Mouse (Mus musculus) intestine, embryonic 14.5 days (tissue): ENCODE measurements around the gene Gm10639. TPM values are rescaled to one million over a fixed set of nuclear protein-coding genes. Genes with fewer than 3 reads are reported as not detected.

Experiments used
- ATAC-seq: fragments of 200-750 bp; cut with Nextera tagmentation; replicated peaks from 2 replicates; pipeline ENCODE4 v1.8.0; 2017; ENCODE audit warnings: low read depth, moderate number of reproducible peaks, moderate TSS enrichment, moderate library complexity; ENCODE audit not compliant: low FRiP score, low TSS enrichment
- DNase-seq: peaks from one replicate; pipeline ENCODE4 v3.0.0-alpha.2; 2018; ENCODE audit warnings: low spot score
- H3K27ac ChIP-seq: fragments of 300-500 bp; sonication (generic); 2 replicates; pipeline ENCODE4 v1.5.1; 2014; ENCODE audit warnings: low read depth, mild to moderate bottlenecking, control low read depth
- H3K27me3 ChIP-seq: fragments of 300-500 bp; sonication (generic); replicated peaks from 2 replicates; pipeline ENCODE4 v1.6.1; 2014; ENCODE audit warnings: low read length, control low read depth; ENCODE audit not compliant: control insufficient read depth, insufficient read depth
- H3K36me3 ChIP-seq: fragments of 300-500 bp; sonication (generic); 2 replicates; pipeline ENCODE4 v1.6.1; 2014; ENCODE audit warnings: low read length, control low read depth; ENCODE audit not compliant: control insufficient read depth, insufficient read depth
- H3K4me1 ChIP-seq: fragments of 300-500 bp; sonication (generic); replicated peaks from 2 replicates; pipeline ENCODE4 v1.6.1; 2014; ENCODE audit warnings: low read length, control low read depth, mixed read lengths; ENCODE audit not compliant: control insufficient read depth, insufficient read depth
- H3K4me2 ChIP-seq: fragments of 300-500 bp; sonication (generic); 2 replicates; pipeline ENCODE4 v1.6.1; 2014; ENCODE audit warnings: low read length
- H3K4me3 ChIP-seq: fragments of 300-500 bp; sonication (generic); 2 replicates; pipeline ENCODE4 v1.5.1; 2014; ENCODE audit warnings: low read depth, low read length, control low read depth, mixed read lengths
- H3K9ac ChIP-seq: fragments of 300-500 bp; sonication (generic); 2 replicates; pipeline ENCODE4 v1.6.1; 2014; ENCODE audit warnings: mild to moderate bottlenecking, low read length
- H3K9me3 ChIP-seq: fragments of 300-500 bp; sonication (generic); 2 replicates; pipeline ENCODE4 v1.6.1; 2016; ENCODE audit warnings: low read length, control low read depth; ENCODE audit not compliant: control insufficient read depth
- WGBS: fragments of 180-500 bp; shearing (Covaris S2); extraction: QIAGEN DNeasy Blood & Tissue Kit; methylation state at CpG from one replicate; pipeline ENCODE4 v1.1.7; 2014; 5-methylcytosine and 5-hydroxymethylcytosine counted together
- polyA plus RNA-seq: library from polyadenylated mRNA; unstranded; fragments of >200 nt; fragmentation: Nextera tagmentation; extraction: Ambion mirVana; gene quantifications from 2 replicates; pipeline ENCODE4 v1.2.1, GENCODE M21; 2014

The Gm10639 gene
- polyA plus RNA-seq, 1 experiment from 2014 or later = not detected

DNA sequence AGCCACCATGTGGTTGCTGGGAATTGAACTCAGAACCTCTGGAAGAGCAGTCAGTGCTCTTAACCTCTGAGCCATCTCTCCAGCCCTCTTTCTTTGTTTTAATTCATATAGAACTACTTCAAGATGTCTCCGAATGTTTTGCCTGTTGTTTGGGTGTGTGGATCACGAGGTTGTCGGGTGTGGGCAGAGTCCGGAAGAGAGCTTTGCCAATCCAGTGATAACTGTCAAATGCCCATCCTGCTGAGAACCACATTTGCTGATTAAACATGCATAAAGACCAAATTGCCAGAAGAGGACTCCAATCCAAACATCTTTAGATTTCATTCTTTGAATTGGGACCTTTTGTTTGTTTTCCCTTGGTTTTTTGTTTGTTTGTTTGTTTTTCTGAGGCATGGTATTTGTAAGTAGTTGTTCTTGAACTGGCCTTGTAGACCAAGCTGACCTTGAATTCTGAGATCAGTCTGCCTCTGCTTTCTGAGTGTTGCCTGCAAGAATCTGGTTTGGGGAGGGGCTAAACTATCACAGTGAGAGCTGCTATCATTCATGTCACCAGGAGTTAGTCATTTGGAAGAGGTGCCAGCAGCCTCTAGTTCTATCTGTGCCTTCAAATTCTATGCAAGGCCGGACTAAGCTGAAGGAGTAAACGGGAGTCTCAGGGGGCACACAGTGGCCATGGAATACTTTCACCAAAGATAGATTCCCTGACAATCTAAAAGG, 61.9 kb downstream of the Gm10639 start:
- Histone ChIP-seq H3K27ac (no peak overlapping the region), H3K4me2 (no peak overlapping the region), H3K36me3 (no peaks in the 10 kb centered on the region), H3K27me3 (no peaks in the 10 kb centered on the region), H3K9me3 (no peaks in the 10 kb centered on the region), H3K4me1 (no peaks in the 10 kb centered on the region), H3K4me3 (no peak overlapping the region), H3K9ac (no peak overlapping the region)
- ATAC-seq (no peak), DNase-seq (no peak)
- WGBS = 83% methylated on average over 6 of the region's 6 CpGs

Other genes with a start within 250 kb of the Gm10639 start
- gene Gcm1, start 238.0 kb upstream of the Gm10639 start, polyA plus RNA-seq = not detected in 2 replicates
- gene Fbxo9, start 180.9 kb upstream of the Gm10639 start, polyA plus RNA-seq = 35.3 and 43.0 TPM in 2 replicates
- 25.7 TPM in 2 replicates for gene Ick, start 180.7 kb upstream of the Gm10639 start, polyA plus RNA-seq
- 43.1 and 46.6 TPM in 2 replicates for gene Gsta4, start 107.1 kb upstream of the Gm10639 start, polyA plus RNA-seq
- 1.2 and 3.1 TPM in 2 replicates for gene Gsta1, start 59.3 kb upstream of the Gm10639 start, polyA plus RNA-seq
- gene Gm3776, start 32.8 kb upstream of the Gm10639 start, polyA plus RNA-seq = 1.1 and 1.7 TPM in 2 replicates
- not detected in 2 replicates for gene Omt2a, start 24.9 kb downstream of the Gm10639 start, polyA plus RNA-seq
- not detected in 2 replicates for gene Omt2b, start 37.7 kb downstream of the Gm10639 start, polyA plus RNA-seq
- gene Gsta2, start 65.9 kb downstream of the Gm10639 start, polyA plus RNA-seq = 0.74 and 2.9 TPM in 2 replicates
- not detected in 2 replicates for gene Dppa5a, start 78.3 kb downstream of the Gm10639 start, polyA plus RNA-seq
- 0.24 and 0.40 TPM in 2 replicates for gene Ooep, start 88.8 kb downstream of the Gm10639 start, polyA plus RNA-seq
- gene Ddx43, start 105.9 kb downstream of the Gm10639 start, polyA plus RNA-seq = 0.54 and 0.86 TPM in 2 replicates
- gene Cgas, start 153.3 kb downstream of the Gm10639 start, polyA plus RNA-seq = 1.9 and 2.4 TPM in 2 replicates
- 25.5 and 26.8 TPM in 2 replicates for gene Mto1, start 158.3 kb downstream of the Gm10639 start, polyA plus RNA-seq
- gene Gm17324, start 158.9 kb downstream of the Gm10639 start, polyA plus RNA-seq = 0.44 TPM in 1 of 2 replicates, not detected in the other
- gene Eef1a1, start 199.2 kb downstream of the Gm10639 start, polyA plus RNA-seq = 5,695 and 6,055 TPM in 2 replicates